Mouse (Mus musculus): ENCODE results near the gene Cavin2.

The Cavin2 gene

DNA sequence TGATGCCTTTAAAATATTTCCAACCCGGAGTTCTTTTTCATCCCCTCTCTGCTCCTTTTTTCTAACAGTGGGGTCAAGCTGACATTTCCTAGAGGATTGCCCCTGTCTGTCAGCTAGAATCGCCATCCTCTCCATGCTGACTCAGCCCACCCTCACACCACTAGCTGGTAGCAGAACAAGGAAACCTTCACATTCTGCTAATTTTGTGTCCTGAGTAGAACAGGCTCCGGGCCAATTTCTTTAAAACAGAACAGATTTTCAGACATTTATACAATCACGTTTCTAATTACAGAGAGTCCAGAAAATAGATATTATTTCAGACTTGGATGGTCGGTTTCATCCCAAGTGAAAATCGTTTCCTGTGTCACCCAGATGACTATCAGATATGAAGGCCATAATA, 34.6 kb downstream of the Cavin2 start:
- no peak for DNase-seq

DNA sequence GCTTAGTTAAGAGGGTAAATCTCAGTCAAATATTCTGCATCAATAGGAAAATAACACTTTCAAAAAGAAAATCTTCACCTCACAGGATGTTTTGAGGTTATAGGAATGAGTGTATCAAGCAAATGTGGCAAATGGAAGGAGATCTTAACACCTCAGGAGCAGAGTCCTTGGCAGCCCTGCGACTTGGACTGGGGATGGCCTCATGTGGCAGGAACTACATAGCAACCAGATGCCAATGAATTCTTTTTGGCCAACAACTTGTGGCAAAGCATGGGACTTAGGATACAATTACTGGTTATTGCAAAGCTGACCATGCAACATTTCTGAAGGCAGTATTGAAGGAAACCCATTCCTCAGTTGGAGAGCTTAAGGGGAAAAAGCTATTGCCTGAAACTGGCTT, 39.6 kb downstream of the Cavin2 start:
- no peak for DNase-seq

DNA sequence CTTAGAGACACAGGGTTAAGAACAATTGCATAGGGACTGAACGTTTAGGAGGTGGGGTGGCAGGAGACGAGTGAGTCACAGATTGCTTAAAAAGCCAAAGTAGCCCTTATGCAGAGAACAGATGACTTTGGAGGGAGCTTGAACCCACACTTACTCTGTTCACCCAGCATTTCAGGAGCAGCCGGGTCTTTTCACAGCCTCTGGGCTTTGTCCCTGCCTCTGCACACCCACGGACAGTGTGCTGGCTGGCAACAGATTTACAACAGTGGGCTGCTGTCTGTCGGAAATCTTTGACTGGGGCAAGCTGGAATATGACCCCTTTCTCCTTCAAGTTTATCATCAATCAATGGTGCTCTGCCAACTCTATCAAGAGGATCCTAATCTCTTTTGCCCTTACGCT, 44.1 kb downstream of the Cavin2 start:
- no peak for DNase-seq

DNA sequence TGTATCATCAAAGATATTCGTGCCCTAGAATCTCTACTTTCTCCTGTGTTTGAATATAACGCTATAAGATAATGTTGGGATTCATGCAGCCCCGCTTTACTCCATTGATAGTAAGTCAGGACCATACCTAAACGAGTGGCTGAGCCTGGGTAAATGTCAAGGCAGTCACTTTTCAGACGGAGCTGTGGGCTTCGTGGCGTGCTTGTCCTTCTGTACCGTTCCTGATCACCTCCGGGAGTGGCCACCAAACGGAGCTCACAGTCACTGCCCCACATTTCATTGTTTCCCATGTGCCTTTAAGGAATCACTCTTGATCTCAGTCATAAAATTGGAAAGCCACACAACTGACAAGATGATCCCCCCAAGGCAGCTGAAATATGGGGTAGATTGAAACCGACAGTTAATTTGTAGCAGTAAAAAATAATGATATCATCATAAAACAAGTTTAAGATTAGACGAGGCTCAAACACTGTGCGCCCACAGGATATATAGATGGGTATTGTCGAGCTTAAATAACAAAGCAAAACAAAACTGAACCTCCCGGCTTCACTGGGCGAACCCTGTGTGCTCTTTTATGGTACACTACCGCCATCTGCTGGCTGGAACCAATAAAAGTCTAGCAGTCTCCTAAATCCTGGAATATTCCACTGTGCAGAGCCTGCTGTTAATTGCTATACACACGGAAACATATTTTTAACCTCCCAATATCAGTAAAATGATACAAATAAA, 44.8 kb downstream of the Cavin2 start:
- DNase-seq: peak; percentile 66

DNA sequence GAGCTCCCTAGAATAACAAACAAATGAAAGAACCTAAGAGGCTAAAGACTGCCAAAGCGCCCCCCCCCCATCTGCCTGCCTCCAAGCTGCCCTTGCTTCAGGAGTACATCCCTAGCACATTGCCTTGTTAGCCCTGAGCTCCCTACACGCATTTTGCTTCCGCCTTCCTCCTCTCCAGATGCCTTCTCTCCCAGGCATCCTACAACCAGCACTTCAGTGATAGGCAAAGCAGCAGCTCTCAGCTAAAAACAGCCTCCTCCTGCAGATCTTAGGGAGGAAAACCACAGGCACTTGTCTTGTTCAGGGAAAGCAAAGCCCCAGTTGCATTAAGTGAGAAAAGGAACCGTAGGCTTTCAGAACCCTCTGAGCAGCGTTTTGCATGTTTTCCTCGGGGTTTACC, 45.4 kb downstream of the Cavin2 start:
- no peak for DNase-seq

DNA sequence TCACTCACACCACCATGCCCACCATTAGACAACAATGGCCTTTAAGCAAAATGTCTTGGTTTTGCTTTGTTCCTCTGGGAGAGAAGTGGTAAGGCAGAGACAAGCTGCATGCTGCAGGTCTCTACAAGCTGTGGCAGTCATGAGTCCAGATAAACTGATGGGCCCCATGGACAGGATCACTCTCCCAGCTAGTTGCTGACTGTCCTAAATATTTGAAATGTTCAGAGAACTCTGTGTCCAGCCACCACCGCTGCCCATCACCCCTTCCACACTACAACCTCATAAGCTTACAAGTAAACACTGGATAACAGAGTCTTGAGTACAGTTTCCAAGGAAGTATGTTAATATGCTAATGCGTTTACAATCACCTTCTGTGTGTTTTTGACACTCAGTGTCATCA, 46.2 kb downstream of the Cavin2 start:
- no peak for DNase-seq

DNA sequence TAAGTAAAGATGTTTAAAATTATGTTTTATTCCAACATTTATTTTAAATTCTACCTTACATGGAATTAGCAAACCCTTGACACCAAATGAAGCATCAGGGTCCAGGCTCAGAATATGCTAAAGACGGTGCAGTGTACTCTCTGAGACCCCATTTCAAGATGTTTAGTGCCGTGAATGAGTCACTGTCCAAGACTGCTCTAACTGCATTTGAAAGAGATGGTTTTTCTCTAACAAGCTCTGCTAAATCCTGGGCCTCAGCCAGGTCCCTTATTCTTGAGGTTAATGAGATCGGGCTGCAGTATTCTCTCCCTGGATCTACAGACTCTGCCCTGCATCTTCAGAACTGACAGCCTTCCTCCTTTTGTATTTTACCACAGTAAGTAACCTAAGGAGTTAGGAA, 55.2 kb downstream of the Cavin2 start:
- no peak for DNase-seq

DNA sequence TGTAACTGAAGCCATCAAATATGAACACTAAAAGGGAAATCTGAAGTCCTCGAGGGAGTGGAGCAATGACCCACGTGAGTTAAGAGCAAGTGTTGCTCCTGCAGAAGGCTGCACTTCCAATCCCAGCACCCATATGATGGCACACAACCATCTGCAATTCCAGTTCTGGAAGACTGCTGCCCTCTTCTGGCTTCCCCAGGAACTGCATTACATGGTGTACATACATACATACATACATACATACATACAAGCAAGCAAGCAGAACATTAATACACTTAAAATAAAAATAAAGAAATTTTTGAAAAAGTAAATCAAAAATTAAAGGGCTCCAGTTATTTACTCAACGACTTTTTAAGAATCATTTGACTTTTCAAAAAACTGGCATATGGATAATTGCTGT, 58.7 kb downstream of the Cavin2 start:
- DNase-seq: peak; percentile 10

DNA sequence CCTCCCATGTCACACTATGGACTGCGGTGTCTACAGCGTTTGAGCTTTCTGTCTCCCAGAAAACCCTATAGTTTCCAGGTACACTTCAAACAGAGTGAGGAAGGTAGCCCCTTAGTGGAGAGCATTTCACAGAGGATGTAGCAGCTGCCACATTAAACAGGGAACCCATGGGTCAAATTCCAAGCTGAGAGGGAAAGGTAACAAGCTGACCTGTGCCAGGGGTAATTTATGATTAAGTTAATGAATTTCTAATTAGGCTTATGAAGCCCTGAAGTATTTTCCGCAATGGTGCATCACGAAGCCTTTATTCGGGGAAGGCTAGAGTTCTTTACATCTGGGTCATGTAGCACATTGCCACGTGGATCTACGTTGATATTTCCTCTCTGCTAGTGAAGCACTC, 59.7 kb downstream of the Cavin2 start:
- no peak for DNase-seq

DNA sequence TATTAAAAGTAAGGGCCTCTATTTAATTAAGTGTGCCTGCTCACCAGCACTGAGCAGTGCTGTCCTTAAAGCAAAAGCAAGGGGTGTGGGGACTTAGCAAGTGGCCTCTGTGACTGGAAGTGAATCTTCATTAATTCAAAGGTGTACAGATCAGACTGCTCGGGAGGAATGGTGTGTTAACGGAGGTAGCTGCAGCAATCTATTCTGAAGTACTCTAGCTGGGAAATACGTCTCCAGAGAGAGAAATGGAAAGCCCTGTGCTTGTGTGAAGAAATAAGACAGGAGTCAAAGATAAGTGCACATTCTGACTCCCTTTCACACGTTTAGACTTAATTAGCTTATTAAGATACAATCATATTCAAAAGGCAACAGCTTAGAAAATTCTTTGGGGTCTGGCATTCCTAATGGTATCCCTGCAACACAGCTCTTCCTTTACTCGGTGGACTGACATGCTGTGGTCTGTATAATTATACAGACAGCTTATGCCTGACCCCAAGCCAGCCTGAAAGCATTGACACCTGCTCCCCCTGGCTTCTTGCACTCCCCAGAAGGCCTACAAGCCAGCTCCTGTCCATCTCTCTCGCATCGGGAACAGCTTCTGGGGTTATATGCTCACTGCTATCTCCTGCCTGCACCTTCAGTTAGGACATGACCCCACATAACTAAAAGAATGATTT, 60.5 kb downstream of the Cavin2 start:
- DNase-seq: no peak
